Mouse (Mus musculus) 3T3-L1 (cell line): ENCODE measurements around the gene Spink2.
A peak's percentile ranks its signal among the peaks of the same experiment; 100 is the strongest.
"Not testable (repeated sequence)": the region's sequence is repeated elsewhere in the genome, so short reads cannot be mapped to it uniquely, and the experiment has no call there.

Experiments
- DNase-seq: peaks from one replicate; pipeline ENCODE4 v3.0.0-alpha.2; 2015; ENCODE audit warnings: low read depth, low spot score

The Spink2 gene

DNA sequence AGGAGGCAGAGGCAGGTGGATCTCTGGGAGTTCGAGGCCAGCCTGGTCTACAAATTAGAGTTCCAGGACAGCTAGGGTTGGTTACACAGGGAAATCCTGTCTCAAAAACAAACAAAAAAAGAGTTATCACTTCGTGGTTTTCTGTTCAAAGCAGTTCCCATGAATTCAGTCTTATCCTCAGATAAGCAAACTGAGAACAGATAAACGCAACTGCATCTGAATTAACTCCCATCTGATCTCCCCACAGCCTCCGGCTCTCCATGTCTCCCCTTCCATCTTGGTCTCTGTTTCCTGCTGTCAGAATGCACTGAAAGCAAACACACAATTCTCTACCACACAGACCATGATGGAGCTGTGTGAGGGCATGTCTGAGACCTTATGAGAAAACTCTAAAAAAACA lies 10.6 kb downstream of the Spink2 start:
- DNase-seq, result no peak

DNA sequence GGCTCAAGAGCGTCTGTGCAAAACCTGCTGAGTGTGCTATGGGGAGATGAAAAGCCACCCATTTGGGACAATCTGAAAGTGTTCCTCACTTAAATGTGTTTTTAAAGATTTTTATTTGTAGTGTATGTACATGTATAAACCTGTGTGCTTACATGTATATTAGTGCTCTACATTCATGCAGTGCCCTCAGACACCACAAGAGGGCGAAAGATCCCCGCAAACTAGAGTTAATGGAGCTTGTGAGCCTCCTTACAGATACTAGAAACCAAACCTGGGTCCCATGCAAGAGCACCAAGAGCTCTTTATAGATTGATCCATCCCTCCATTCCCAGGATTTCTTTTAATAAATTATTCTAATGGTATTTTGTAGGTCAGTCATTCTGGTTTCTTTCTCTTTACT lies 17.3 kb downstream of the Spink2 start:
- DNase-seq, result peak; percentile 84

DNA sequence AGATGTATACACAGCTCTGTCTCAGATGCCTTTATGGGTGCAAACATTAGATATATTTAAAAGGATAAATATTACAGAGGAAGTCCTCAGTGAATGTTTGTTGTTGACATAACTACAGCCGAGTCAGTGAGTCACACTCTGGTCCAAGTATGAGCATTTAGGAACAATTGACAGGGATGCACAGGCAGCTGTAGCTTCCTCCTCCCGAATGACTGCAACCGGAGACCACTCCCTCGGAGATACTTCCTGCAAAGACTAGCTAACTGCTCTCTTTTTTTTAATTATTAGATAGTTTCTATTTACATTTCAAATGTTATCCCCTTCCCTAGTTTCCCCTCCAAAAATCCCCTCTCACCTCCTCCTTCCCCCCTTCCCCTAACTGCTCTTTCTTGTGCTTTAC lies 18.0 kb downstream of the Spink2 start:
- DNase-seq, result peak; percentile 28

DNA sequence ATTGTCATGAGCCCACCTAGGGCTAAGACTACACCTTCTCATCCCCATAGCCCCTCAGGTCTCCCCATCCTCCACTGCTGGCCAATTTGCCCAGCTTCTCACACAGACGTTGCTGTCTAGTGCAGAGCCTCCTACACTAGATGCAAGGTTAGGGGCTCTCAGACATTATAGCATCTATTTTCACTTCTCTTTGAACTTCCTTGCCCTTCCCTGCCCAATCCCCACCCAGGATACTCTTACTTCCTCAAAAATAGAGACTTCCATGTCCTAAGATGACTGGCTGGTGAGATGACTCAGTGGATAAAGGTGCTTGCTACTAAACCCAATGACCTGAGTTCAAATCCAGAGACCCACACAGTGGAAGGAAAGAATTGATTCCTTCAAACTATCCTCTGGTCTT lies 19.6 kb downstream of the Spink2 start:
- DNase-seq, result no peak

DNA sequence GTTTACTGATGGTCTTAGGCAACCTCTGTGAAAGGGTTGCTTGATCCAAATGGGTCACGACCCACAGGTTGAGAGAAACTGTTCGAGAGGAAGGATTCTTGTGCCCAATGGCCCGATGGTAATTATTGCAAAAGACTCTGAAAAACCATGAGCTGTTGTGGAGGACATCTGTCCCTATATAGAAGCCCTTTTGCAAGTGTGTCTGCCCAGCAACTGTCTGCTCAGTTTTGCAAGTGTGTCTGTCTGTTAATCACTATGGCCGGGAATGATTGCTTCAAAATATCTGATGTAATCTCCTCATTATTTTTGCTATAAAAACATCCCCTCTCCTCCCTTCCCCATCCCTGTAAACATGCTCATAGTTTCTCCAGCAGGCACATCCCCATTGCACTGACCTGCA lies 20.2 kb downstream of the Spink2 start:
- no peak for DNase-seq

DNA sequence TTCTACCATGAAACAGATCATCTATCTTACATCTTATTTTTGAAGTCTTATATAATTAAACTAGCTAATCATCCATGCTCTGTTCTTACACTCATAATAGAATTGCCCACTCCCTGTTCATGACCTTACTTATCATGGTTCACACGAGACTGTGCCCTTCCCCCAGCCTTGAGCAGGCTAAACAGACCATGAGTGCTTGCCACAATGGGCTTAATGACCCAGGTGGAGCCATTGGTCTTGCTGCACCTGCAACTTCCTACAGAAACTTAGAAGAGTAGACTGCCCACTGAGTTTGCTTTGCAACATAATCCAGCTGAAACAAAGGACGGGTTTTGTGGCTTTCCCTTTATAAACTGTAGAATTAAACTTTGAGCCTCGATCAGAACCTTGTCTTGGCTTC lies 22.5 kb downstream of the Spink2 start:
- no peak for DNase-seq

DNA sequence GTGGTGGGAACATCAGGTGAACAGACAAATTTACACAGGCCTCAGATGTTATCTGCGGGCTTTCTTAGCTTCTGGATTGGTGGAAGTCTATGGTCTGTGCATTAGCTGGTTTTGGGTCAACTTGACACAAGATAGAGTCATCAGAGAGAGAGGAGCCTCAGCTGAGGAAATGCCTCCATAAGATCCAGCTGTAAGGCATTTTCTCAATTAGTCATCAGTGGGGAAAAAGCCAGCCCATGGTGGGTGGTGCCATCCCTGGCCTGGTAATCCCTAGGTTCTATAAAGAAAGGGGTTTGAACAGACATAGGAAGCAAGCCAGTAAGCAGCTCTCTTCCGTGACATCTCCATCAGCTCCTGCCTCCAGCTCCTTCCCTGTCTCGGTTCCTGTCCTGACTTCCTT lies 25.9 kb downstream of the Spink2 start:
- peak; percentile 68 for DNase-seq

DNA sequence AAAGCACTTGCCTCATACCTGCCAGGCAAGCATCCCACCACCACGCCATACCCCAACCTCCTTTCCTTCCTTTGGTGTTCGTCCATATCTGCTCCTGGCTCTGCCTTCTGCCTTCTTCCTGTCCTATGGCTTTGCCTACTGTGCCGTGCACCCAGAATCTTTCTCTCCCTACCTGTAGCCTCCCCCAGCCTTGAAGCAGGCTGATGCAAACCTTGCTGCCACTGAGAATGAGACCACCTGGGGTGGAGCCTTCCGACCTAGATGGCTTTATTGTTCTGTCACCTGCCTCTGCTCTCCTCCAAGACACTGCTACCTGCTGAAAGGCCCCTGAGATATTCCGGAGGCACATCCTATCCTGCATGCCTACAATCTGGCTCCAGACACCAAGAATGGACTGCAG lies 27.4 kb downstream of the Spink2 start:
- not testable (repeated sequence) for DNase-seq

DNA sequence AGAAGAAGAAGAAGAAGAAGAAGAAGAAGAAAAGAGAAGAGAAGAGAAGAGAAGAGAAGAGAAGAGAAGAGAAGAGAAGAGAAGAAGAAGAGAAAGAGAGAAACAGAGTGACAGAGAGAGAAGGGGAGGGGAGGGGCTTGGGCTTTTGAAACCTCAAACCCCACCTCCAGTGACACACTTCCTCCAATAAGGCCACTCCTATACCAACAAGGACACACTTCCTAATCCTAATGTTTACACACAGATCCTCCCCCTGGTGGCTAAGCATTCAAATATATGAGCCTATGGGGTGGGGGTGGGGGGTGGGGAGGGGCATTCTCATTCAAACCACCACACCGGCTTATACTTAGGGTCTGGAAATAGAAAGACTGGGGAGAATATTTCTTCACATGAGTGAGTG lies 27.9 kb downstream of the Spink2 start:
- DNase-seq, result no peak

DNA sequence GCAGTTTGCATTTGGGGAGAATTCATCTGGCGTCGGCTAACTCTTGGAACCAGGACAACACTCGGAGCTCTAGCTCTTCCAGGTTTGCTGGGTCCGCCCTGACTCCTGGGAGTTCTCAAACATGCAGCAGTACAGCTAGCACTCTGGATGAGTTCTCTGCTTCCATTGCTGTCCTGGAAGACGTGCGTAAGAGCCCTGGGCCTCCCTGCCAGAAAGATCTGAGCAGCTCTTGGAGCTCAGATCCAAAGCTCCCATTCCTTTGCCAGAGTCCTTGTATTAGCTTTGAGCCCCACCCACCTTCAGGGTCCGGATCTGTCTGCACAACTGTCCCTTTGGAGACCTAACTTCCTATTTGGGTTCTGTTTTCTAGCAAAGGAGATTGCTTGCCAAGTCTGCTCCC lies 29.8 kb downstream of the Spink2 start:
- no peak for DNase-seq

DNA sequence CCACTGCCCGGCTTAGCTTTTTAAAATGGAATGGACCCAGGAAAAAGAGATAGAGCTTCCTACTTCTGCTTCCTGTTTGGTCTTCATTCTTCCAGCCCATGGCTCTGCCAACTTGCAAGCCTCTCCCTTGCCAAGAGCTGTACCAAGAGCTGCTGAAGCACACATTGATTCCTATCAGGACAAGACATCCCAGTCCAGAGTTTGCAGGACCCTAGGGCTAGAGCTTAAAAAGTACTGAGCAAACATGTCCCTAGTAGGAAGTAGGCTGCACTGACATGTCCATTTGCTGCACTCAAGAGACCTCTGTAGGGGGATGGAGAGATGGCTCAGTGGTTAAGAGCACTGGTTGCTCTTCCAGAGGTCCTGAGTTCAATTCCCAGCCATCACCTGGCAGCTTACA lies 32.3 kb downstream of the Spink2 start:
- DNase-seq, result no peak

DNA sequence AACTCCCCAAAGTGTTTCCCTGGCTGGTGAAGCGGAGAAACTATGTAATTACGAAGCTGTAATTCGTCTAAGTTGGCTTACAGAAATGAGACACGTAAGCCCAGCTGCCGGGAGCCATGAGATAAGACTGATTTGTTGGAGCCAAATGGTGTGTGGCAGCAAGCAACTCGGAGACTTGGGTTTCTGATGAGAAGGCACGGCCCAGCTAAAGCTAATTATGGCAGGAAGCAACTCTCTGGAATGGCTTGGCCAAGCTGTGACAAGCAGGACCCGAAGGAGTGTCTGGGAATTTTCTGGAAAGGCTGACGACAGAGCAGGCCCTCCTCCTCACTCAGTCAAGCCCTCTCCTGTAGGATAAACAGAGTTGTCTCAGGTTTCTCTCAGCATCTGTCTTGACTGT lies 33.3 kb downstream of the Spink2 start:
- DNase-seq, result no peak

DNA sequence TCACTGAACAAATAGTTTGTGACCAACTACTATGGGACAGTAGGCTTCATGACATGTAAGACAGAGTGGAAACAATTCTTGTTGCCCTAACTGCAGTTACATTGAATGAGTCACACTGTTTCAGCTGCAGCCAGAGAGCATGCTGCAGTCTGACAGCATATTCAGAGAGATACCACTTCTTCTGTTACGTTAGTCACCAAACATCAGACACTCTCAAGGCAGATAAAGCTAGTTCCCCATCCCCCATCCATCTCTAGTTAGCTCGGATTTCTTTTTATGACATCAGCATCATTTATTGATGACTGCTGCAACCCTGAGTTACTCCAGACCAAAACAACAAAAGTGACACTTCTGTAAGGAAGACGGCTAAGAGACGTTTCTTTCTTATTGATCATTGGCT lies 36.5 kb downstream of the Spink2 start:
- peak; percentile 54 for DNase-seq

DNA sequence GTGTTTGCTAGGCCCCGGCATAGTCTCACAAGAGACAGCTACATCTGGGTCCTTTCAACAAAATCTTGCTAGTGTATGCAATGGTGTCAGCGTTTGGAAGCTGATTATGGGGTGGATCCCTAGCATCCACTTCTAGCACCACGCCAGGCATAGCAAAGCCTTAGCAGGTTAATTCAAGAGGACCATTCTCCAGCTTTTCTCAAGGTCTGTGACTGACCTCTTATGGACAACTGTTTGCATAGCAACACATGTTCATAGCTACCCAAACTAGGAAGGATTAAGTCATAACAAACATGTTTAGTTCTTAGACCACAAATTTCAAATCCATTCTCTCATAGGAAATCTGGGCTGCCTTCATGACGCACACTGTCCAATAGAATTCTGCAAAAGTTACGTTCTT lies 40.7 kb downstream of the Spink2 start:
- DNase-seq, result peak; percentile 72

DNA sequence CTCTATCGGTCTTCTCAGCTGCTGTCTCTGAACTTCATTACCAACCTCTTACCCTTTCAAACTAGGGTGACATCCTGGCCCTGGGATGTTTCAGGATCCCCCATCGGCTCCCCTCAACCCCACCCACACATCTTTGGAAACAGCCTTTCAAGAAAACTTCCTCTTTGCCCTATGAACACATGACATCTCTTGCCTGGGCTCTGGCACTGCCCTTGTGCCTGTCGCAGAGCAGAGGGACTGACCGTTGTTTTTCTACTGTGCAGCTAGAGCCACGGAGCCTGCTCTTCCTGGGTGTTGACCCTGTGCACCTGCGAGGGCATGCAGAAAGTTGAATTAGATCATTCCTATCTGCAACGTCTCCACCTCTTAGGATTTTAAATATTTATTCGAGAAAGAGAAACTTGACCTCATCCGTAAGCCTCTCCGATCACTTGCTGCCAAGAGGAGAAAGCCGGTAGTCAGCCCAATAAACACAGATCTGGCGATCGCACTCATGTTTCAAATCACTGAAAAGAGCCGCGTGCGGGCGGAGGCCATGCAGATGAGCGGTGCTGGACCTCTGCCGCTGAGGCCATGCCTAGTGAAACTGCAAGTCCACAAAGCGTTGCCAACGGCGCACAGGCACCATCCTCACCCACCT lies 43.8 kb downstream of the Spink2 start:
- DNase-seq, result no peak

DNA sequence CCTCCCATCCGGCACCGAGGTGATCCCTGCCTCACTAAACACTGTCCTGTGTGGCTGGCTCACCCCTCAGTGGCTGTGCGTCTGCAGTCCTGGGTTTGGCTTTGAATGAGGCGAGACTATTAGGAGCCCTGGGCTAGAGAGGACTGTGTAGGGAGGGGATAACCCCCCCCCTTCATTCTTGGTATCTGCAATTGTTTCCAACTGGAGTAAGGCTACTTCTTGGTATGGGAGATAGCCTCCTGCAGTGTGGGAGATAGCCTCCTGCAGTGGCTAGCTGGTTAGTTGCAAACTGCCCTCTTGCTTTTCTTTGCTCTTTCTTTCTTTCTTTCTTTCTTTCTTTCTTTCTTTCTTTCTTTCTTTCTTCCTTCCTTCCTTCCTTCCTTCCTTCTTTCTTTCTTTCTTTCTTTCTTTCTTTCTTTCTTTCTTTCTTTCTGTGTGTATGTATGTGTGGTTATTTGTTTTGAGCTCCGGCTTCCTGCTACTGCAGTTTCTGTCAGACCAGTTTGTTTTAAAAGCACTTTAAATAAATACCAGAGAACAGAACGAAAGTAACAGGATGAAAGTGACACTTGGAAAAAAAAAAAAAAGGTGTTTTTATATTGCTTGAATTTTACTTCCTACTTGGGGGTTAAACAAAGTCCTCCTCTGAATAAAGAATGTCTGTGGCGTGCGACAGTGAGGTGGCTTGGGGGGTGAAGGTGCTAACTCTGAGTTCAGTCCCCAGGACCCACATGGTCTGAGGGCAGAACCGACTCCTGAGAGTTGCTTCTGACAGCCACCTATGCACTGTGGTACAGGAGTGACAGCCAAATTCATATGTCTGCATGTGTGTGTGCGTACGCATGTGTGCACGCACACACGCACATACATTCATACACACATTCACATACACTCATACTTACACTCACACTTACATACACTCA lies 45.3 kb downstream of the Spink2 start:
- DNase-seq, result no peak

DNA sequence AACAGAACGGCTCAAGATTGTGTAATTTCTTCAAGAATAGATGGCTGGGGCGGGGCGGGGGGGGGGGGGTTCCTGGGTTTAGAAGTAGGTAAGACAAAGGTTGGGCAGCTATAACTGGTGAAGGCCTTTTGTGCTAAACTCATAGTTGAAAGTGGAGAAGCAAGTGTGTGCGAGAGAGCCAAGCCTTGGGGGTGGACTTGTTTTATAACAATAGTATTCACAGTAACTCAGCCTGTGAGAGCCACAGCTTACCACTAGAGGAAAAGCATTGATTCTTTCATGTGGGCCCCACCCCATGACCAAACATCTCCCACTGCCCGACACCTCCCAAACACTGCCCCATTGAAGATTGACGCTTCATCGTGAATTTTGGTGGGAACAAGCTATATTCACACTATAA lies 47.7 kb downstream of the Spink2 start:
- DNase-seq, result no peak

DNA sequence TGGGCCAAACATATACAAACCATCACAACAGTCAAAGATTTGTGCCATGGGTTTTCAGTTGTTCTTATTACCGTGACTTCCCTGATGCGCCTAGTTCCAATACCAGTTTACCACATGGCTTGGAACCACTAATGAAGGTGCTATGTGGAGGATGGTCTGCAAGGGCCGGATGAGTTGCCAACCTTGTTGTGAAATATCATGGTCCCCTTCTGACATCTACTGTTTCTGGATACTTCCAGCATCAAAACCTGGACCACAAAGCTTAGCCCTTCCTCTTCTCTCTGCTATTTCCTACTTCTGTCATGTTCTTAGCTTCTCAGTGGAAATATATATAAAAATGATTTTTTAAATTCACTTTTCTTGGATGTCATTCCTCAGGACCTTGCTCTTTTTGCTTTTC lies 48.7 kb downstream of the Spink2 start:
- no peak for DNase-seq

DNA sequence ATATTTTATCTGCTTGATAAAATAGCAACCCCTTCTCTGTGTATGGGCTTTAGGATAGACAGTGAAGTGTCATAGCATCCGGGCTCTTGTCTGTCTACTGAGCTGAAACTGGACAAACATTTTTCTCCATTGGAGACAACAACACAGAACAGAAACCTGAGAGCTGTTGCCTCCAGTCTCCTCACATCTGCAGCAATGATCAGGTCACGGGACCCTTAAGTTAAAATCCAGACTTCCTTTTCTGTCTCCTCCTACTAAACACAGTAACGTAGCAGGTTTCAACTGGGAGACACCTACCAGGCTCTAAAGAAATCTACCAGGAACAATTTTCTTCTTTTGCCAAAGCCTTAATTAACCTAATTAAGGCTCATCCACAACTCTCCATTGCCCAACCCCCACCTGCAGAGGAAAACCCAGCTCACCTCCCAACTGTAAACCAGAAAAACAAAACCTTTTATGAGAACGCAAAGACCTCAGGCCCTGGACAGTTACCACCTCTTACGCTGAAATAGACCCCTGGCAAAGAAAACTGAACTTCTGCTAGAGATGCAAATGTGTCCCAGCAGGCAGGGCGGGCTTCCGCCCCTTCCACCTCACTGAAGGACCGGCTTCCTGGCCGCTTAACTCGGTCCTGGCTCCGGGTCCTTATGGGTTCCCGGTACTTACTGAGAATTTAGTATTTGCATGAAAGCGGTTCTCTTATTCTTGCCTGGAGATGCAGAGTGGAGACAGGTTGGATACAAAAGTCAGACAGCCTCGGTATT lies 53.3 kb downstream of the Spink2 start:
- DNase-seq, result no peak

DNA sequence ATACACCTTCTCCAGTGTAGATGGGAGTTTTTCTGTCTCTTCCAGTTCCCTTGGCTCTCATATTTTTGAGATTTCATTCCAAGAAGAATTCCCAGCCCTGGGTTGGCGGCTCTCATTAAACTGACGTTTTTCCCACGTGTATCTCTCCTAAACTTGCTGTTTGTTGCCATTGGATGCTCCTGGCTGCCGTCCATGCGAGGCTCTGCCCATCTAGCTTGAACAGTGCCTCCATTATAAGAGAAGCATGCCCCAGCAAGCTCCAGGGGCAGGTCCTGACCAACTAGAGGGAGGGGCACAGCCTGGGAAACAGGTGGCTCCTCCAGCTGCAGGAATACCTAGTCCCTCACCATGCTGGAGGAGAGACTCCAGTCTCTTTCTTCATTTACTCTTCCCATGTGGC lies 54.3 kb downstream of the Spink2 start:
- no peak for DNase-seq

DNA sequence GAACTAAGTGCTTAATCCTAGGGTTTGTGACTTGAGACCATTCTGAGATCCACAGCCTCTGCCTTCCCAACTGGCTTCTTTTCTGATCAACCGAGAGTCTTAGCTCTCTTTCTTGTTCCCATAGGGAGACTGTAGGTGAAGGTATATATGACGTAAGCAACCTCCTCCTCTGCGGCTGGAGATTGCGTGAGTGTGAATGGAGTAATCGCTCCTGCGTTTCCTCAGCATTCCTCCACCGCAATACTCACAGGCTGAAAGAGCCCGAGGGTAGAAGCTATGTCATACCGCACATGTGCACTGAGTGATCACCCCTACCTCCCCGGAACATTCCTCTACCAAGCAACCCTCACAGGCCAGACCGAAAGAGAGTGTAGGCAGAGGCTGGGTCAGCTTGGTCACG lies 55.7 kb downstream of the Spink2 start:
- DNase-seq, result no peak
